Mouse (Mus musculus): ENCODE data around the gene Vwce. TPM values are rescaled to one million over a fixed set of nuclear protein-coding genes. Genes with fewer than 3 reads are reported as not detected.

Vwce gene
- total and polyA plus RNA-seq, 2 experiments from 2014 or later = 1.3 to 1.7 TPM

- Histone ChIP-seq H3K27me3 (ENCODE audit: insufficient read depth, low read length) (no peaks in the 10 kb centered on the region), H3K9ac (replicated peaks; ENCODE audit: low read length) (no peak overlapping the region), H3K4me2 (ENCODE audit: low read depth, low read length) (no peak overlapping the region), H3K4me1 (ENCODE audit: insufficient read depth, low read length) (no peaks in the 10 kb centered on the region), H3K27ac (no peak overlapping the region), H3K9me3 (ENCODE audit: low read length) (no peaks in the 10 kb centered on the region), H3K36me3 (ENCODE audit: insufficient read depth, low read length) (no peaks in the 10 kb centered on the region), H3K4me3 (ENCODE audit: low read length) (no peak overlapping the region)
- WGBS = 54% methylated on average over 13 of the region's 13 CpGs
- DNase-seq (ENCODE audit: low spot score) (no peak), ATAC-seq (no peak)
- no peak for TF ChIP-seq CTCF (IDR thresholded peaks at IDR 0.05; ENCODE audit: low read depth)
Measured at GRCm38 (mm10) chr19:10640589-10641378, 6.8 kb downstream of the Vwce start.

- Histone ChIP-seq H3K9me3 (ENCODE audit: low read length) (no peaks in the 10 kb centered on the region), H3K27me3 (ENCODE audit: insufficient read depth, low read length) (no peaks in the 10 kb centered on the region), H3K27ac (no peak overlapping the region), H3K4me2 (ENCODE audit: low read depth, low read length) (no peak overlapping the region), H3K4me3 (ENCODE audit: low read length) (no peak overlapping the region), H3K4me1 (ENCODE audit: insufficient read depth, low read length) (no peaks in the 10 kb centered on the region), H3K9ac (replicated peaks; ENCODE audit: low read length) (no peak overlapping the region), H3K36me3 (ENCODE audit: insufficient read depth, low read length) (no peaks in the 10 kb centered on the region)
- 86% methylated on average over 2 of the region's 2 CpGs for WGBS
- DNase-seq (ENCODE audit: low spot score) (no peak), ATAC-seq (no peak)
- TF ChIP-seq CTCF (IDR thresholded peaks at IDR 0.05; ENCODE audit: low read depth) = no peak
Measured at GRCm38 (mm10) chr19:10645616-10646015, 11.6 kb downstream of the Vwce start.

- DNase-seq (ENCODE audit: low spot score) = no peak
- Histone ChIP-seq H3K4me2 (ENCODE audit: low read depth, low read length) (no peak overlapping the region), H3K27me3 (ENCODE audit: insufficient read depth, low read length) (no peaks in the 10 kb centered on the region), H3K9me3 (ENCODE audit: low read length) (no peaks in the 10 kb centered on the region), H3K36me3 (ENCODE audit: insufficient read depth, low read length) (no peaks in the 10 kb centered on the region), H3K4me3 (ENCODE audit: low read length) (no peak overlapping the region), H3K9ac (replicated peaks; ENCODE audit: low read length) (no peak overlapping the region), H3K27ac (no peak overlapping the region), H3K4me1 (ENCODE audit: insufficient read depth, low read length) (no peaks in the 10 kb centered on the region)
- TF ChIP-seq CTCF (IDR thresholded peaks at IDR 0.05; ENCODE audit: low read depth) = no peak
- 71% methylated on average over 8 of the region's 8 CpGs for WGBS
- ATAC-seq = no peak
Measured at GRCm38 (mm10) chr19:10648156-10648555, 14.1 kb downstream of the Vwce start.

GRCm38 (mm10) chr19:10656058-10656457 lies 22.0 kb downstream of the Vwce start:
- H3K9ac ChIP-seq (replicated peaks; ENCODE audit: low read length) = no peak overlapping the region
- H3K27me3 ChIP-seq (ENCODE audit: insufficient read depth, low read length) = no peaks in the 10 kb centered on the region
- H3K9me3 ChIP-seq (ENCODE audit: low read length) = no peaks in the 10 kb centered on the region
- no peak overlapping the region for H3K27ac ChIP-seq
- DNase-seq (ENCODE audit: low spot score) (no peak), ATAC-seq (no peak)
- no peak for TF ChIP-seq CTCF (IDR thresholded peaks at IDR 0.05; ENCODE audit: low read depth)
- no peaks in the 10 kb centered on the region for H3K36me3 ChIP-seq (ENCODE audit: insufficient read depth, low read length)
- WGBS = 58% methylated on average over 3 of the region's 3 CpGs
- no peaks in the 10 kb centered on the region for H3K4me1 ChIP-seq (ENCODE audit: insufficient read depth, low read length)
- H3K4me3 ChIP-seq (ENCODE audit: low read length) = no peak overlapping the region
- H3K4me2 ChIP-seq (ENCODE audit: low read depth, low read length) = no peak overlapping the region

GRCm38 (mm10) chr19:10657742-10658141 lies 23.7 kb downstream of the Vwce start:
- no peak overlapping the region for H3K4me3 ChIP-seq (ENCODE audit: low read length)
- H3K27ac ChIP-seq = no peak overlapping the region
- H3K9ac ChIP-seq (replicated peaks; ENCODE audit: low read length) = no peak overlapping the region
- H3K36me3 ChIP-seq (ENCODE audit: insufficient read depth, low read length) = no peaks in the 10 kb centered on the region
- no peak overlapping the region for H3K4me2 ChIP-seq (ENCODE audit: low read depth, low read length)
- ATAC-seq (no peak), DNase-seq (ENCODE audit: low spot score) (no peak)
- TF ChIP-seq CTCF (IDR thresholded peaks at IDR 0.05; ENCODE audit: low read depth) = no peak
- H3K9me3 ChIP-seq (ENCODE audit: low read length) = no peaks in the 10 kb centered on the region
- H3K27me3 ChIP-seq (ENCODE audit: insufficient read depth, low read length) = no peaks in the 10 kb centered on the region
- H3K4me1 ChIP-seq (ENCODE audit: insufficient read depth, low read length) = no peaks in the 10 kb centered on the region
- 84% methylated on average over 5 of the region's 5 CpGs for WGBS

GRCm38 (mm10) chr19:10658406-10658805 lies 24.4 kb downstream of the Vwce start:
- Histone ChIP-seq H3K4me3 (ENCODE audit: low read length) (no peak overlapping the region), H3K36me3 (ENCODE audit: insufficient read depth, low read length) (no peaks in the 10 kb centered on the region), H3K9me3 (ENCODE audit: low read length) (no peaks in the 10 kb centered on the region), H3K27me3 (ENCODE audit: insufficient read depth, low read length) (no peaks in the 10 kb centered on the region), H3K4me1 (ENCODE audit: insufficient read depth, low read length) (no peaks in the 10 kb centered on the region), H3K4me2 (ENCODE audit: low read depth, low read length) (no peak overlapping the region), H3K27ac (no peak overlapping the region), H3K9ac (replicated peaks; ENCODE audit: low read length) (no peak overlapping the region)
- ATAC-seq = no peak
- WGBS = 73% methylated on average over 2 of the region's 2 CpGs
- no peak for DNase-seq (ENCODE audit: low spot score)
- TF ChIP-seq CTCF (IDR thresholded peaks at IDR 0.05; ENCODE audit: low read depth) = no peak

- DNase-seq (ENCODE audit: low spot score) (no peak), ATAC-seq (no peak)
- Histone ChIP-seq H3K9me3 (ENCODE audit: low read length) (no peaks in the 10 kb centered on the region), H3K27ac (no peak overlapping the region), H3K36me3 (ENCODE audit: insufficient read depth, low read length) (no peaks in the 10 kb centered on the region), H3K4me2 (ENCODE audit: low read depth, low read length) (no peak overlapping the region), H3K4me3 (ENCODE audit: low read length) (no peak overlapping the region), H3K4me1 (ENCODE audit: insufficient read depth, low read length) (no peaks in the 10 kb centered on the region), H3K27me3 (ENCODE audit: insufficient read depth, low read length) (no peaks in the 10 kb centered on the region), H3K9ac (replicated peaks; ENCODE audit: low read length) (no peak overlapping the region)
- 78% methylated on average over 5 of the region's 5 CpGs for WGBS
- TF ChIP-seq CTCF (IDR thresholded peaks at IDR 0.05; ENCODE audit: low read depth) = no peak
Measured at GRCm38 (mm10) chr19:10661373-10661772, 27.4 kb downstream of the Vwce start.

Measured in hindbrain, postnatal 0 days (tissue).